Mouse (Mus musculus) heart, embryonic 11.5 days (tissue): Measurements from ENCODE around the gene Senp7. TPM values are rescaled to one million over a fixed set of nuclear protein-coding genes. Genes with fewer than 3 reads are reported as not detected.

Source experiments
- ATAC-seq: fragments of 200-750 bp; cut with Nextera tagmentation; replicated peaks from 2 replicates; pipeline ENCODE4 v1.8.0; 2017; ENCODE audit warnings: moderate library complexity; ENCODE audit not compliant: insufficient number of reproducible peaks, low FRiP score, low TSS enrichment
- H3K27ac ChIP-seq: fragments of 300-500 bp; sonication (generic); 2 replicates; pipeline ENCODE4 v1.5.1; 2014; ENCODE audit warnings: mild to moderate bottlenecking, low read depth, low read length
- H3K27me3 ChIP-seq: fragments of 300-500 bp; sonication (generic); 2 replicates; pipeline ENCODE4 v1.6.1; 2014; ENCODE audit warnings: mild to moderate bottlenecking, low read length, mixed read lengths; ENCODE audit not compliant: control insufficient read depth, insufficient read depth
- H3K36me3 ChIP-seq: fragments of 300-500 bp; sonication (generic); 2 replicates; pipeline ENCODE4 v1.6.1; 2014; ENCODE audit warnings: mild to moderate bottlenecking, low read length, moderate library complexity, mixed read lengths; ENCODE audit not compliant: control insufficient read depth, insufficient read depth
- H3K4me1 ChIP-seq: fragments of 300-500 bp; sonication (generic); 2 replicates; pipeline ENCODE4 v1.6.1; 2014; ENCODE audit warnings: low read length; ENCODE audit not compliant: control insufficient read depth, insufficient read depth
- H3K4me2 ChIP-seq: fragments of 300-500 bp; sonication (generic); 2 replicates; pipeline ENCODE4 v1.6.1; 2014; ENCODE audit warnings: mild to moderate bottlenecking, moderate library complexity
- H3K4me3 ChIP-seq: fragments of 300-500 bp; sonication (generic); 2 replicates; pipeline ENCODE4 v1.5.1; 2014; ENCODE audit warnings: low read depth, low read length
- H3K9ac ChIP-seq: fragments of 300-500 bp; sonication (generic); 2 replicates; pipeline ENCODE4 v1.6.1; 2014; ENCODE audit warnings: mild to moderate bottlenecking, low read depth, low read length, moderate library complexity
- H3K9me3 ChIP-seq: fragments of 300-500 bp; sonication (generic); replicated peaks from 2 replicates; pipeline ENCODE4 v1.6.1; 2016; ENCODE audit warnings: low read length; ENCODE audit not compliant: control insufficient read depth
- WGBS: fragments of 180-500 bp; shearing (Covaris S2); extraction: QIAGEN DNeasy Blood & Tissue Kit; methylation state at CpG from one replicate; pipeline ENCODE4 v1.1.7; 2014; ENCODE audit not compliant: insufficient replicate concordance; 5-methylcytosine and 5-hydroxymethylcytosine counted together
- microRNA-seq: library from miRNA; unstranded; fragments of <30 nt; microRNA quantifications from one replicate; pipeline ENCODE4, GENCODE M21; 2016; ENCODE audit warnings: borderline number of aligned reads
- polyA plus RNA-seq: library from polyadenylated mRNA; unstranded; fragments of >200 nt; fragmentation: Nextera tagmentation; extraction: Ambion mirVana; gene quantifications from 2 replicates; pipeline ENCODE4 v1.2.1, GENCODE M21; 2014

Senp7 gene
- polyA plus RNA-seq, 1 experiment from 2014 or later: 24.8 TPM

DNA sequence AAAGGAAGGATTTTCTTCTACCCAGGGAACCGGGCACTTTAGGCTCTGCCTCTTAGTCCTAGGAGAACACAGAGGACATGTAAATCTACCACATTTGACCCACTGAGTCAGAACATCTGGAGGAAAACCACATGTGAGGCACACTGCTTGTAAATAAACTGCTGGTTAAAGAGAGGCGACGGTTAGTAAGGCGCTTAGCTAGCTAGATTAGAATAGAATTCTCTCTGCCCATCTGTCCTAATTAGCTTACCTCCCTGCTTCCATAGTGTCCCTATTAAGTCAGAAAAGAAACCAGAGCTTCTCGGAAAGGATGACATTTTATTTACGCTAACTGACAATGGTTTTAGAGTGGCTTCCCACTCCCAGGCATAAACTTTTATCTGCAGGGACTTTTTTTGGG lies 155.9 kb downstream of the Senp7 start, which contains the start of gene Impg2:
TSS of gene Impg2 (plus strand) at position 263 of the 400 bp plus-strand sequence.
- no peaks in the 10 kb centered on the region for H3K9me3 ChIP-seq
- H3K36me3 ChIP-seq: no peaks in the 10 kb centered on the region
- WGBS: 68% methylated on average over 6 of the region's 6 CpGs
- H3K9ac ChIP-seq: no peak within 1 kb of the TSS
- H3K4me1 ChIP-seq: no peaks in the 10 kb centered on the region
- H3K4me3 ChIP-seq: no peak within 1 kb of the TSS
- H3K27ac ChIP-seq: no peak within 1 kb of the TSS
- H3K4me2 ChIP-seq: no peak within 1 kb of the TSS
- ATAC-seq: no peak
- H3K27me3 ChIP-seq: no peaks in the 10 kb centered on the region

DNA sequence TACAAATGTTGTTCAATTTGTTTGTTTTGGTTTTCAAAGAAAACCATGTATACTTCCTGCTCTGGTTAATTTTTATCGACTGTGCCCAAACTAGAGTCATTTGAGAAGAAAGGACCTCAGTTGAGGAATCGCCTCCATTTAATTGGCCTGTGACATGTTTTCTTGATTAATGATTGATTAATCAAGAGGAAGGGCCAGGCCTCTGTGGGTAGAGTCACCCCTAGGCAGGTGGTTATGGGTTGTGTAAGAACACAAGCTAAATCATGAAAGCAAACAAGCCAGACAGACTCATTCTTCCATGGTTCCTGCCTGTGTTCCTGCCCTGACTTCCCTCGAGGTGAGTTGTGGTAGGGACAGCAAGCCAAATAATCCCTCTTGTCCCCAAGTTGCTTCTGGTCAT lies 164.6 kb downstream of the Senp7 start:
- WGBS: 76% methylated on average over 3 of the region's 3 CpGs

DNA sequence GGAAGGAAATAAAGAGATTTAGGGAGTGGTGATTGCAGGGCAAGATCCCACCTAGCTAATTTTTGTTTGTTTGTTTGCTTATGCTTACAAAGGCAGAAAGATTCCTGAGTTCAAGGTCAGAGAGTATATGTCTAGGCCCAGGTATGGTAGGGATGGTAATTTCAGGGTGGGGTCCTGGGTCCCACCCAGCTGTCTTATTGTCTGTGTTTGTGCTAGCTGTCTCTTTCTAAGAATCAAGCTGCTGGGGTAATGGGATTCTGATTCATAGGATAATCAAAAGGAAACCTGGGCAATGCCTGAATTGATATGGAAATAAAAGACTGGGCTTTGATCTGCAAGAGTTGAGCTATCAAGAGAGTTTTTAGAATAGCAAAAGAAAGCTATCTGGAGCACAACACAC lies 179.5 kb downstream of the Senp7 start:
- H3K4me2 ChIP-seq: no peak overlapping the region
- no peak for ATAC-seq
- H3K4me1 ChIP-seq: no peaks in the 10 kb centered on the region

More for the DNA sequence above, 164.6 kb downstream of the Senp7 start:
- no peaks in the 10 kb centered on the region for H3K9me3 ChIP-seq
- no peak overlapping the region for H3K4me3 ChIP-seq
- no peak overlapping the region for H3K9ac ChIP-seq
- H3K27ac ChIP-seq: no peak overlapping the region
- H3K27me3 ChIP-seq: no peaks in the 10 kb centered on the region
- no peaks in the 10 kb centered on the region for H3K4me1 ChIP-seq
- H3K36me3 ChIP-seq: no peaks in the 10 kb centered on the region
- no peak for ATAC-seq
- H3K4me2 ChIP-seq: no peak overlapping the region

DNA sequence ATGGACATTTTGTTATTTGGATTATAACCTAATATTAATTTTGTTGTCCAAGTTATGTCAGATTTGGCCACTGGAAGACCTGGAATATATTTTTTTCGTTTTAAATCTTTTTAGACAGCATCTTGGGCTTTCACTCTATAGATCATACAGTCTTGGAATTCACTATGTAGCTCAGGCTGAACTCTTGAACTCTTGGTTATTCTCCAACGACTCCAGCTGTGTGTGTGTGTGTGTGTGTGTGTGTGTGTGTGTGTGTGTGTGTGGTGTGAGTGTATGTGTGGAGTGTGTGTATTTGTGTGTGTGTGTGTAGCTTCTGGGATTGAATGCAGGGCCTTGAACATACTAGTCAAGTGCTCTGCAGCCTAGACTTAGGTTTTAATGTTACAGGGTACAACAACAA lies 181.3 kb downstream of the Senp7 start:
- H3K4me2 ChIP-seq: no peak overlapping the region
- H3K36me3 ChIP-seq: no peaks in the 10 kb centered on the region
- ATAC-seq: no peak
- H3K4me1 ChIP-seq: no peaks in the 10 kb centered on the region
- H3K27me3 ChIP-seq: no peaks in the 10 kb centered on the region
- WGBS: 55% methylated on average over 2 of the region's 2 CpGs
- no peak overlapping the region for H3K4me3 ChIP-seq
- H3K27ac ChIP-seq: no peak overlapping the region
- no peaks in the 10 kb centered on the region for H3K9me3 ChIP-seq
- no peak overlapping the region for H3K9ac ChIP-seq

More for the DNA sequence above, 179.5 kb downstream of the Senp7 start:
- H3K9ac ChIP-seq: no peak overlapping the region
- H3K27me3 ChIP-seq: no peaks in the 10 kb centered on the region
- no peak overlapping the region for H3K27ac ChIP-seq
- no peaks in the 10 kb centered on the region for H3K36me3 ChIP-seq
- H3K9me3 ChIP-seq: no peaks in the 10 kb centered on the region
- no peak overlapping the region for H3K4me3 ChIP-seq

DNA sequence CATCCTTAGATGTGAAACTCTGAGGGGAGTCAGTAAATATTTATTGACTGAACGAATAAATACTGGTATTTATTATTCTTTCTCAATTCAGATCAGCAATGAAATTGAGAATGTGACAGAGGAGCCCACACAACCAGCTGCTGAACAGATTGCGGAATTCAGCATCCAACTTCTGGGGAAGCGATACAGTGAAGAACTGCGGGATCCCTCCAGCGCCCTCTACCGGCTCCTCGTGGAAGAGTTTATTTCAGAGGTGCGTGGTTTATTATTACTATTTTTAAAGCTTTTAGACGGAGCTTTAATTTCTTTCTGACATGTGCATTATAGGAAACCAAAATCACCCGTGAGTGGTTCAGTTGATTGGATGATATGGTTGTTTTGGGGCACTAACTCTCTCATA lies 183.2 kb downstream of the Senp7 start:
- no peaks in the 10 kb centered on the region for H3K27me3 ChIP-seq
- no peak overlapping the region for H3K27ac ChIP-seq
- no peak overlapping the region for H3K9ac ChIP-seq
- H3K4me2 ChIP-seq: no peak overlapping the region
- no peak overlapping the region for H3K4me3 ChIP-seq
- ATAC-seq: no peak
- H3K36me3 ChIP-seq: no peaks in the 10 kb centered on the region
- H3K9me3 ChIP-seq: no peaks in the 10 kb centered on the region
- no peaks in the 10 kb centered on the region for H3K4me1 ChIP-seq
- 37% methylated on average over 10 of the region's 10 CpGs for WGBS

DNA sequence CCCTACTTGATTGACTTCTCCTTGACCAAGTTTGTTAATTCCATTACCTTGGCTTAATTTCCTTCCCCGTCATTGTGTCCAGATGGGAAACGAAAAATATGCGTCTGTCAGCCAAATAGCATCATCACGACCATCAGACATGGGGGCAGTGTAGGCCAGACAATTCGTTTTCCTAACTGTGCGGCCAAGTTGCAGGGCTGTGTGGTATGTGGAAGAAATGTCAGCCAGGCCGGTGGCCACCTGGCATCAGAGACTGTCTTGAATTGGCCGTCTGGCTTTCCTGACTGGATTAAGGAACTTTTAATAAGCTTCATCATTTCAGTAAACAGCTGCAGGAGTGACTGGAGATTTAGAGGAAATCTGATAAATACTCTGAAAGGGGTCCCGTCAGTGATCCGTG lies 184.6 kb downstream of the Senp7 start:
- Histone ChIP-seq H3K27me3 (no peaks in the 10 kb centered on the region), H3K9me3 (no peaks in the 10 kb centered on the region), H3K4me2 (no peak overlapping the region), H3K36me3 (no peaks in the 10 kb centered on the region), H3K27ac (no peak overlapping the region), H3K9ac (no peak overlapping the region), H3K4me1 (no peaks in the 10 kb centered on the region), H3K4me3 (no peak overlapping the region)
- ATAC-seq: no peak
- WGBS: 80% methylated on average over 10 of the region's 10 CpGs

Small RNAs within 50 kb of the gene (microRNA-seq; reads per million reads assigned to microRNA genes)
- not detected for gene Gm24047

Other genes starting within 250 kb of the Senp7 start
- 3.5 and 3.7 TPM in 2 replicates for gene Nfkbiz, start 209.4 kb upstream of the Senp7 start, polyA plus RNA-seq
- 0.99 and 1.2 TPM in 2 replicates for gene Nxpe3, start 153.1 kb upstream of the Senp7 start, polyA plus RNA-seq
- 7.4 and 11.9 TPM in 2 replicates for gene Cep97, start 113.5 kb upstream of the Senp7 start, polyA plus RNA-seq
- gene Rpl24, start 82.1 kb upstream of the Senp7 start, polyA plus RNA-seq: 617 and 672 TPM in 2 replicates
- 13.3 and 13.8 TPM in 2 replicates for gene Zbtb11, start 74.5 kb upstream of the Senp7 start, polyA plus RNA-seq
- 172 and 199 TPM in 2 replicates for gene Pcnp, start 18.6 kb upstream of the Senp7 start, polyA plus RNA-seq
- 23.6 and 24.5 TPM in 2 replicates for gene Trmt10c, start 10.5 kb upstream of the Senp7 start, polyA plus RNA-seq
- gene Impg2, start 156.0 kb downstream of the Senp7 start, polyA plus RNA-seq: 0.10 and 0.11 TPM in 2 replicates